Mouse (Mus musculus): ENCODE data around the gene Itpkc. TPM values are rescaled to one million over a fixed set of nuclear protein-coding genes. Genes with fewer than 3 reads are reported as not detected.
A peak's percentile ranks its signal among the peaks of the same experiment; 100 is the strongest.

The Itpkc gene
- polyA plus RNA-seq, 1 experiment from 2014 or later: 10.7 TPM

GRCm38 (mm10) chr7:27182498-27182897 is 46.0 kb downstream of the Itpkc start:
- no peak overlapping the region for H3K4me2 ChIP-seq (replicated peaks)
- H3K36me3 ChIP-seq: peaks cover 43% of the 10 kb centered on the region
- no peak overlapping the region for H3K27ac ChIP-seq
- H3K4me3 ChIP-seq: no peak overlapping the region
- no peaks in the 10 kb centered on the region for H3K27me3 ChIP-seq
- WGBS: 86% methylated on average over 1 of the region's 1 CpGs
- H3K9me3 ChIP-seq (replicated peaks): no peaks in the 10 kb centered on the region
- H3K9ac ChIP-seq: no peak overlapping the region
- peaks cover 11% of the 10 kb centered on the region for H3K4me1 ChIP-seq
- ATAC-seq (ENCODE audit: low FRiP score): no peak

GRCm38 (mm10) chr7:27180837-27181695 is 47.4 kb downstream of the Itpkc start, which contains the start of the genes Gm21983 and Mia:
TSS of gene Gm21983 (minus strand) at chr7:27181086.
TSS of gene Mia (minus strand) at chr7:27181157.
- no peak within 1 kb of the TSS for H3K9ac ChIP-seq
- whole genome bisulfite sequencing: 67% methylated on average over 14 of the region's 14 CpGs
- no peaks in the 10 kb centered on the region for H3K27me3 ChIP-seq
- no peak for ATAC-seq (ENCODE audit: low FRiP score)
- H3K4me2 ChIP-seq (replicated peaks): no peak within 1 kb of the TSS
- H3K4me1 ChIP-seq: peaks cover 11% of the 10 kb centered on the region
- peaks cover 29% of the 10 kb centered on the region for H3K36me3 ChIP-seq
- H3K27ac ChIP-seq: peak within 1 kb of the TSS; percentile 68
- peak within 1 kb of the TSS; percentile 9; the same call in 1 of the 2 replicates for H3K4me3 ChIP-seq
- H3K9me3 ChIP-seq (replicated peaks): no peaks in the 10 kb centered on the region

GRCm38 (mm10) chr7:27180036-27180435 is 48.4 kb downstream of the Itpkc start:
- ATAC-seq (ENCODE audit: low FRiP score): no peak
- Histone ChIP-seq H3K4me1 (peaks cover 11% of the 10 kb centered on the region), H3K9me3 (replicated peaks) (no peaks in the 10 kb centered on the region), H3K9ac (no peak overlapping the region), H3K4me3 (no peak overlapping the region), H3K4me2 (replicated peaks) (no peak overlapping the region), H3K36me3 (peaks cover 18% of the 10 kb centered on the region), H3K27me3 (no peaks in the 10 kb centered on the region), H3K27ac (no peak overlapping the region)
- WGBS: 68% methylated on average over 5 of the region's 5 CpGs

- H3K9me3 ChIP-seq (replicated peaks): no peaks in the 10 kb centered on the region
- peak overlapping the region; percentile 79 for H3K27ac ChIP-seq
- peak; percentile 2; the same call in 1 of the 2 replicates for ATAC-seq (ENCODE audit: low FRiP score)
- H3K4me3 ChIP-seq: peak overlapping the region; percentile 63
- H3K4me1 ChIP-seq: peaks cover 11% of the 10 kb centered on the region
- H3K36me3 ChIP-seq: peaks cover 16% of the 10 kb centered on the region
- H3K9ac ChIP-seq: peak overlapping the region; percentile 44
- H3K27me3 ChIP-seq: no peaks in the 10 kb centered on the region
- WGBS: 48% methylated on average over 16 of the region's 16 CpGs
- H3K4me2 ChIP-seq (replicated peaks): peak overlapping the region; percentile 60
Observed at GRCm38 (mm10) chr7:27179217-27179918, 49.1 kb downstream of the Itpkc start.

GRCm38 (mm10) chr7:27178324-27179216 is 49.9 kb downstream of the Itpkc start, which contains the start of gene Rab4b:
TSS of gene Rab4b (minus strand) at chr7:27178896.
- H3K9ac ChIP-seq: peak within 1 kb of the TSS; percentile 66
- peak within 1 kb of the TSS; percentile 60 for H3K4me2 ChIP-seq (replicated peaks)
- ATAC-seq (ENCODE audit: low FRiP score): peak; percentile 98
- under 1% methylated on average over 52 of the region's 53 CpGs for WGBS
- H3K36me3 ChIP-seq: peaks cover 19% of the 10 kb centered on the region
- H3K9me3 ChIP-seq (replicated peaks): no peaks in the 10 kb centered on the region
- peaks cover 11% of the 10 kb centered on the region for H3K4me1 ChIP-seq
- H3K4me3 ChIP-seq: peak within 1 kb of the TSS; percentile 63
- no peaks in the 10 kb centered on the region for H3K27me3 ChIP-seq
- peak within 1 kb of the TSS; percentile 96 for H3K27ac ChIP-seq

- Histone ChIP-seq H3K36me3 (peaks cover 19% of the 10 kb centered on the region), H3K4me2 (replicated peaks) (peak overlapping the region; percentile 60), H3K9me3 (replicated peaks) (no peaks in the 10 kb centered on the region), H3K27ac (peak overlapping the region; percentile 96), H3K4me3 (peak overlapping the region; percentile 63), H3K27me3 (no peaks in the 10 kb centered on the region), H3K4me1 (peaks cover 11% of the 10 kb centered on the region), H3K9ac (peak overlapping the region; percentile 66)
- 24% methylated on average over 4 of the region's 4 CpGs for WGBS
- peak; percentile 6 for ATAC-seq (ENCODE audit: low FRiP score)
Observed at GRCm38 (mm10) chr7:27177942-27178323, 50.5 kb downstream of the Itpkc start.

- Histone ChIP-seq H3K4me2 (replicated peaks) (no peak overlapping the region), H3K27me3 (no peaks in the 10 kb centered on the region), H3K4me3 (no peak overlapping the region), H3K9ac (no peak overlapping the region), H3K4me1 (peaks cover 9% of the 10 kb centered on the region), H3K36me3 (peaks cover 41% of the 10 kb centered on the region), H3K27ac (no peak overlapping the region), H3K9me3 (replicated peaks) (no peaks in the 10 kb centered on the region)
- 92% methylated on average over 7 of the region's 7 CpGs for WGBS
- no peak for ATAC-seq (ENCODE audit: low FRiP score)
Observed at GRCm38 (mm10) chr7:27174896-27175295, 53.6 kb downstream of the Itpkc start.

GRCm38 (mm10) chr7:27174496-27174895 is 54.0 kb downstream of the Itpkc start:
- 90% methylated on average over 15 of the region's 15 CpGs for WGBS
- no peak overlapping the region for H3K4me3 ChIP-seq
- H3K9ac ChIP-seq: no peak overlapping the region
- H3K27ac ChIP-seq: no peak overlapping the region
- no peak overlapping the region for H3K4me2 ChIP-seq (replicated peaks)
- no peaks in the 10 kb centered on the region for H3K9me3 ChIP-seq (replicated peaks)
- peaks cover 8% of the 10 kb centered on the region for H3K4me1 ChIP-seq
- peaks cover 41% of the 10 kb centered on the region for H3K36me3 ChIP-seq
- no peak for ATAC-seq (ENCODE audit: low FRiP score)
- no peaks in the 10 kb centered on the region for H3K27me3 ChIP-seq

- no peak overlapping the region for H3K4me2 ChIP-seq (replicated peaks)
- WGBS: 92% methylated on average over 3 of the region's 3 CpGs
- H3K27me3 ChIP-seq: no peaks in the 10 kb centered on the region
- ATAC-seq (ENCODE audit: low FRiP score): no peak
- no peaks in the 10 kb centered on the region for H3K9me3 ChIP-seq (replicated peaks)
- H3K4me3 ChIP-seq: no peak overlapping the region
- H3K9ac ChIP-seq: no peak overlapping the region
- H3K27ac ChIP-seq: no peak overlapping the region
- peaks cover 41% of the 10 kb centered on the region for H3K36me3 ChIP-seq
- H3K4me1 ChIP-seq: peaks cover 9% of the 10 kb centered on the region
Observed at GRCm38 (mm10) chr7:27170981-27171380, 57.5 kb downstream of the Itpkc start.

GRCm38 (mm10) chr7:27168371-27168770 is 60.1 kb downstream of the Itpkc start:
- no peaks in the 10 kb centered on the region for H3K27me3 ChIP-seq

GRCm38 (mm10) chr7:27167475-27168094 is 60.9 kb downstream of the Itpkc start:
- H3K27me3 ChIP-seq: no peaks in the 10 kb centered on the region
- peak overlapping the region; percentile 99 for H3K27ac ChIP-seq
- H3K4me1 ChIP-seq: peaks cover 40% of the 10 kb centered on the region
- peak overlapping the region; percentile 91 for H3K9ac ChIP-seq
- no peaks in the 10 kb centered on the region for H3K9me3 ChIP-seq (replicated peaks)
- H3K4me3 ChIP-seq: peak overlapping the region; percentile 69
- peak; percentile 7; the same call in 1 of the 2 replicates for ATAC-seq (ENCODE audit: low FRiP score)
- WGBS: 78% methylated on average over 11 of the region's 11 CpGs
- H3K36me3 ChIP-seq: peaks cover 43% of the 10 kb centered on the region
- H3K4me2 ChIP-seq (replicated peaks): peak overlapping the region; percentile 87

More at GRCm38 (mm10) chr7:27168371-27168770, 60.1 kb downstream of the Itpkc start:
- H3K4me3 ChIP-seq: no peak overlapping the region
- WGBS: 91% methylated on average over 5 of the region's 5 CpGs
- no peak overlapping the region; the same call in 1 of the 2 replicates for H3K4me2 ChIP-seq (replicated peaks)
- H3K36me3 ChIP-seq: peaks cover 47% of the 10 kb centered on the region
- no peaks in the 10 kb centered on the region for H3K9me3 ChIP-seq (replicated peaks)
- H3K9ac ChIP-seq: no peak overlapping the region
- peaks cover 32% of the 10 kb centered on the region for H3K4me1 ChIP-seq
- no peak overlapping the region for H3K27ac ChIP-seq
- no peak for ATAC-seq (ENCODE audit: low FRiP score)
